Mouse (Mus musculus) layer of hippocampus, adult 9-10 months (tissue): ENCODE data around the gene P3h3.
A peak's percentile ranks its signal among the peaks of the same experiment; 100 is the strongest.
"Not testable (repeated sequence)": the region's sequence is repeated elsewhere in the genome, so short reads cannot be mapped to it uniquely, and the experiment has no call there.

Source experiments
- DNase-seq: peaks from one replicate; pipeline ENCODE4 v3.0.0; 2022; ENCODE audit warnings: low spot score

The P3h3 gene

GRCm38 (mm10) chr6:124831199-124831598 is 26.4 kb downstream of the P3h3 start:
- not testable (repeated sequence) for DNase-seq

GRCm38 (mm10) chr6:124829799-124830700 is 27.5 kb downstream of the P3h3 start:
- peak; percentile 91 for DNase-seq

GRCm38 (mm10) chr6:124828868-124829798 is 28.4 kb downstream of the P3h3 start, which contains the start of the genes Usp5 and Cdca3:
TSS of gene Usp5 (minus strand) at chr6:124829484.
TSS of gene Cdca3 (plus strand) at chr6:124829547.
- peak; percentile 98 for DNase-seq

GRCm38 (mm10) chr6:124828101-124828592 is 29.4 kb downstream of the P3h3 start:
- DNase-seq: no peak

- DNase-seq: no peak
These were observed 35.5 kb downstream of the P3h3 start for GRCm38 (mm10) chr6:124822049-124822448.

GRCm38 (mm10) chr6:124820891-124821290 is 36.7 kb downstream of the P3h3 start:
- no peak for DNase-seq

- no peak for DNase-seq
These were observed 39.6 kb downstream of the P3h3 start for GRCm38 (mm10) chr6:124817971-124818370.

- no peak for DNase-seq
These were observed 40.0 kb downstream of the P3h3 start for GRCm38 (mm10) chr6:124817563-124817962.

- no peak for DNase-seq
These were observed 40.4 kb downstream of the P3h3 start for GRCm38 (mm10) chr6:124817125-124817524.

- DNase-seq: no peak
These were observed 40.9 kb downstream of the P3h3 start for GRCm38 (mm10) chr6:124816611-124817010.

- DNase-seq: no peak
These were observed 42.4 kb downstream of the P3h3 start for GRCm38 (mm10) chr6:124814858-124815774.

GRCm38 (mm10) chr6:124814448-124814847 is 43.1 kb downstream of the P3h3 start:
- no peak for DNase-seq

GRCm38 (mm10) chr6:124813933-124814332 is 43.6 kb downstream of the P3h3 start, which contains the start of gene Tpi1:
TSS of gene Tpi1 (minus strand) at chr6:124814296.
- DNase-seq: peak; percentile 80

- no peak for DNase-seq
These were observed 44.1 kb downstream of the P3h3 start for GRCm38 (mm10) chr6:124813496-124813895.

GRCm38 (mm10) chr6:124812848-124813247 is 44.7 kb downstream of the P3h3 start:
- DNase-seq: no peak

- DNase-seq: no peak
These were observed 45.6 kb downstream of the P3h3 start for GRCm38 (mm10) chr6:124811701-124812560.

GRCm38 (mm10) chr6:124811403-124811665 is 46.2 kb downstream of the P3h3 start:
- no peak for DNase-seq

- DNase-seq: not testable (repeated sequence)
These were observed 46.8 kb downstream of the P3h3 start for GRCm38 (mm10) chr6:124810566-124811402.

- DNase-seq: no peak
These were observed 47.6 kb downstream of the P3h3 start for GRCm38 (mm10) chr6:124809775-124810538.
